Mouse (Mus musculus) kidney, embryonic 14.5 days (tissue): Measurements from ENCODE around the gene Iars2. TPM values are rescaled to one million over a fixed set of nuclear protein-coding genes. Genes with fewer than 3 reads are reported as not detected.

ENCODE experiments used
- ATAC-seq: fragments of 200-750 bp; cut with Nextera tagmentation; 2 replicates; pipeline ENCODE4 v1.8.0; 2017; ENCODE audit warnings: moderate number of reproducible peaks, mild to moderate bottlenecking, moderate TSS enrichment, moderate library complexity; ENCODE audit not compliant: low FRiP score, low TSS enrichment
- H3K27ac ChIP-seq: fragments of 300-500 bp; sonication (generic); 2 replicates; pipeline ENCODE4 v1.5.1; 2014; ENCODE audit warnings: low read depth, mild to moderate bottlenecking, low read length, moderate library complexity, mixed read lengths
- H3K27me3 ChIP-seq: fragments of 300-500 bp; sonication (generic); 2 replicates; pipeline ENCODE4 v1.6.1; 2014; ENCODE audit warnings: mild to moderate bottlenecking, low read length; ENCODE audit not compliant: control insufficient read depth, insufficient read depth
- H3K36me3 ChIP-seq: fragments of 300-500 bp; sonication (generic); 2 replicates; pipeline ENCODE4 v1.6.1; 2014; ENCODE audit warnings: low read length, mixed read lengths; ENCODE audit not compliant: control insufficient read depth, insufficient read depth
- H3K4me1 ChIP-seq: fragments of 300-500 bp; sonication (generic); 2 replicates; pipeline ENCODE4 v1.6.1; 2014; ENCODE audit warnings: low read length, mixed read lengths; ENCODE audit not compliant: control insufficient read depth, insufficient read depth
- H3K4me2 ChIP-seq: fragments of 300-500 bp; sonication (generic); replicated peaks from 2 replicates; pipeline ENCODE4 v1.6.1; 2014; ENCODE audit warnings: low read depth, mild to moderate bottlenecking, low read length
- H3K4me3 ChIP-seq: fragments of 300-500 bp; sonication (generic); 2 replicates; pipeline ENCODE4 v1.5.1; 2014; ENCODE audit warnings: mild to moderate bottlenecking, low read length
- H3K9ac ChIP-seq: fragments of 300-500 bp; sonication (generic); 2 replicates; pipeline ENCODE4 v1.6.1; 2014; ENCODE audit warnings: low read depth, mild to moderate bottlenecking, low read length, moderate library complexity
- H3K9me3 ChIP-seq: fragments of 300-500 bp; sonication (generic); 2 replicates; pipeline ENCODE4 v1.6.1; 2016; ENCODE audit warnings: low read length; ENCODE audit not compliant: control insufficient read depth
- WGBS: fragments of 180-500 bp; shearing (Covaris S2); extraction: QIAGEN DNeasy Blood & Tissue Kit; methylation state at CpG from one replicate; pipeline ENCODE4 v1.1.7; 2014; 5-methylcytosine and 5-hydroxymethylcytosine counted together
- polyA plus RNA-seq: library from polyadenylated mRNA; unstranded; fragments of >200 nt; fragmentation: Nextera tagmentation; extraction: Ambion mirVana; gene quantifications from 2 replicates; pipeline ENCODE4 v1.2.1, GENCODE M21; 2014

The Iars2 gene
- polyA plus RNA-seq, 1 experiment from 2014 or later = 35.4 TPM

DNA sequence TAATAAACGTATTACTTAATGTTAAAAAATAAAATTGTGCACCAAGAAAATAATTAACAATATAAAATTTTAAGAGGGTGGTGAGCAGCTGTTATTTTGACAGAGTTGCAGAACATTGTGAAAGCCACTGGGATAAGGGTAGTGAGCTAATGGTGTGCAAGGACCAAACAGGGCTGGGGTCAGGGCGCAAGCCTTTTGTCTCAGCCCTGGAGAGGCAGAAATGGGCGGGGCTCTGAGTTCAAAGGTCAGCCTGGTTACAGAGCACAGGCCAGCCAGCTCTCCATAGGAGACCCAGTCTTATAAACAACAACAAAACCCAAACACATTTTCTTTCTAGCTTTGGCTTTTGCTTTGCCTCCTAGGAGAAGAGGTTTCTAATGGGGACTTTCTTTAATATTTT lies 72.4 kb downstream of the Iars2 start:
- H3K27ac ChIP-seq = no peak overlapping the region
- H3K4me2 ChIP-seq = no peak overlapping the region
- no peak overlapping the region for H3K4me3 ChIP-seq
- H3K9ac ChIP-seq = no peak overlapping the region
- no peaks in the 10 kb centered on the region for H3K27me3 ChIP-seq
- no peaks in the 10 kb centered on the region for H3K9me3 ChIP-seq
- H3K36me3 ChIP-seq = peaks cover 54% of the 10 kb centered on the region
- no peaks in the 10 kb centered on the region for H3K4me1 ChIP-seq
- ATAC-seq = no peak
- 49% methylated on average over 3 of the region's 3 CpGs for WGBS

DNA sequence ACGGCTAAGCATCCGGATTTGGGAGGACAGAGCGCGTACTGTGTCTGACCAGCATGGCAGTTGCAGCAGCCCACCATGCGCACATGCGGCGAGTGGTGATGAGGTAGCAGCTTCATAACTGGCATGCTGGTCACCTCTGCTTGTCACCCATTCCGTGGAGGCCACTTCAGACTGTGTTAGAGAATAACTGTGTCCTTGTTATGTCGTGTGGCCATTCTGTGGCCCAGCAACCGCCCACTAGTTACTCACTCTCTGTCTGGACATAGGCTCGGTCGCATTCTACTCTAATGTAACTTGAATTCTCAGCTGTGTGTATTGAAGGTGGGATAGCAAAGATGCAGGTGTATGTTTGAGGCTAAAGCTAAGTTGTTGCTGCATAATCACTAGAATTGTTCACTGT lies 73.9 kb downstream of the Iars2 start:
- no peak overlapping the region for H3K4me2 ChIP-seq
- no peak overlapping the region for H3K4me3 ChIP-seq
- H3K27me3 ChIP-seq = no peaks in the 10 kb centered on the region
- H3K27ac ChIP-seq = no peak overlapping the region
- no peak for ATAC-seq
- H3K4me1 ChIP-seq = no peaks in the 10 kb centered on the region
- WGBS = 94% methylated on average over 12 of the region's 12 CpGs
- H3K9ac ChIP-seq = no peak overlapping the region
- H3K36me3 ChIP-seq = peaks cover 54% of the 10 kb centered on the region
- H3K9me3 ChIP-seq = no peaks in the 10 kb centered on the region

- Histone ChIP-seq H3K9me3 (no peaks in the 10 kb centered on the region), H3K4me2 (no peak overlapping the region), H3K9ac (no peak overlapping the region), H3K27me3 (no peaks in the 10 kb centered on the region), H3K27ac (no peak overlapping the region), H3K36me3 (peaks cover 55% of the 10 kb centered on the region; the same call in 1 of the 2 replicates), H3K4me1 (no peaks in the 10 kb centered on the region), H3K4me3 (no peak overlapping the region)
- no peak for ATAC-seq
- WGBS = 78% methylated on average over 12 of the region's 12 CpGs
Observed at GRCm38 (mm10) chr1:185253140-185253892, 75.9 kb downstream of the Iars2 start.

GRCm38 (mm10) chr1:185252351-185252750 lies 76.8 kb downstream of the Iars2 start:
- no peaks in the 10 kb centered on the region for H3K27me3 ChIP-seq
- H3K36me3 ChIP-seq = peaks cover 61% of the 10 kb centered on the region; the same call in 1 of the 2 replicates
- no peak overlapping the region for H3K4me3 ChIP-seq
- no peaks in the 10 kb centered on the region for H3K9me3 ChIP-seq
- no peak overlapping the region for H3K9ac ChIP-seq
- 89% methylated on average over 3 of the region's 3 CpGs for WGBS
- H3K27ac ChIP-seq = no peak overlapping the region
- no peak for ATAC-seq
- H3K4me2 ChIP-seq = no peak overlapping the region
- 0 out of 2 replicates have a peak, but pooled peaks cover 4% of the 10 kb centered on the region for H3K4me1 ChIP-seq

- WGBS = 80% methylated on average over 8 of the region's 8 CpGs
- H3K4me3 ChIP-seq = no peak overlapping the region
- H3K36me3 ChIP-seq = peaks cover 55% of the 10 kb centered on the region; the same call in 1 of the 2 replicates
- H3K9me3 ChIP-seq = no peaks in the 10 kb centered on the region
- H3K4me2 ChIP-seq = no peak overlapping the region
- no peak for ATAC-seq
- no peak overlapping the region for H3K9ac ChIP-seq
- no peaks in the 10 kb centered on the region for H3K27me3 ChIP-seq
- H3K27ac ChIP-seq = no peak overlapping the region
- 0 out of 2 replicates have a peak, but pooled peaks cover 4% of the 10 kb centered on the region for H3K4me1 ChIP-seq
Observed at GRCm38 (mm10) chr1:185248728-185249127, 80.5 kb downstream of the Iars2 start.

DNA sequence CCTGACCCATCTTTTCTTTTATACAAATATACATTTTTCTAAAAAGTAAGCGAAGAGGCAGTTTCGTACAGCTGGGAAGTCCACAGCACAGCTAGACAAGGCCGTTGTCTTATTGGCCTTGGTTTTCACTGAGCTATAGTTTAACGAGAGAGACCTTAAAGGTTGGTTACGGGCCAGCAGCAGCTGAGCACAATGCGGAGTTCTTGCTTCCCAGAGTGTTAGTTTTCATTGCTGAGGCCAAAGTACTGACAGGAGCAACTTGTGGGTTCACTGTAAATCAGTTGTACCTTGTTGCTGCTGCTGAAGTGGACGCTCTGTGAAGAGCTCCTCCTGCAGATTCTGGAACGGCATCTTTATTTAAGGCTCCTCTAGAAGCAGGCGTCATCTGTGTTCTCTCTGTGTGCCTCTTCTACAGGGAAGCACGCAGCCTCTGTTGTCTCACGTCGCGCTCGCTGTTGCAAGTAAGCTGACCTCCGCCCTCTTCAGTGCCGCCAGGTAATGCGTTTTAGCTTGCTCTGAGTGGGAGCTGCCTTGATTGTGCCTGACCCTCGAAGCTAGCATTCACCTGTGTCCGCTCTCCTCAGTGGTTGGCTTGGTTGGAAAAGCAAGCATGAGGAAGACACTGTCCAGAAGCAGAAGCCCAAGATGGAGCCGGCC lies 81.6 kb downstream of the Iars2 start:
- Histone ChIP-seq H3K36me3 (peaks cover 52% of the 10 kb centered on the region; the same call in 1 of the 2 replicates), H3K4me2 (no peak overlapping the region), H3K9me3 (no peaks in the 10 kb centered on the region), H3K27me3 (no peaks in the 10 kb centered on the region), H3K4me1 (0 out of 2 replicates have a peak, but pooled peaks cover 4% of the 10 kb centered on the region), H3K27ac (no peak overlapping the region; the same call in 1 of the 2 replicates), H3K4me3 (no peak overlapping the region), H3K9ac (no peak overlapping the region)
- ATAC-seq = peak; percentile 43; the same call in 1 of the 2 replicates
- WGBS = 54% methylated on average over 20 of the region's 20 CpGs

- Histone ChIP-seq H3K36me3 (peaks cover 50% of the 10 kb centered on the region; the same call in 1 of the 2 replicates), H3K4me3 (no peak overlapping the region), H3K4me2 (no peak overlapping the region), H3K27me3 (no peaks in the 10 kb centered on the region), H3K9me3 (no peaks in the 10 kb centered on the region), H3K27ac (no peak overlapping the region), H3K9ac (no peak overlapping the region), H3K4me1 (0 out of 2 replicates have a peak, but pooled peaks cover 4% of the 10 kb centered on the region)
- 49% methylated on average over 7 of the region's 7 CpGs for WGBS
- peak; percentile 63 for ATAC-seq
Observed at GRCm38 (mm10) chr1:185245456-185245855, 83.7 kb downstream of the Iars2 start.

GRCm38 (mm10) chr1:185243013-185243412 lies 86.2 kb downstream of the Iars2 start:
- H3K27ac ChIP-seq = no peak overlapping the region
- no peak for ATAC-seq
- H3K36me3 ChIP-seq = peaks cover 45% of the 10 kb centered on the region
- H3K4me2 ChIP-seq = no peak overlapping the region
- H3K27me3 ChIP-seq = no peaks in the 10 kb centered on the region
- H3K4me1 ChIP-seq = 0 out of 2 replicates have a peak, but pooled peaks cover 4% of the 10 kb centered on the region
- no peak overlapping the region for H3K4me3 ChIP-seq
- H3K9ac ChIP-seq = no peak overlapping the region
- 89% methylated on average over 8 of the region's 8 CpGs for WGBS
- no peaks in the 10 kb centered on the region for H3K9me3 ChIP-seq

DNA sequence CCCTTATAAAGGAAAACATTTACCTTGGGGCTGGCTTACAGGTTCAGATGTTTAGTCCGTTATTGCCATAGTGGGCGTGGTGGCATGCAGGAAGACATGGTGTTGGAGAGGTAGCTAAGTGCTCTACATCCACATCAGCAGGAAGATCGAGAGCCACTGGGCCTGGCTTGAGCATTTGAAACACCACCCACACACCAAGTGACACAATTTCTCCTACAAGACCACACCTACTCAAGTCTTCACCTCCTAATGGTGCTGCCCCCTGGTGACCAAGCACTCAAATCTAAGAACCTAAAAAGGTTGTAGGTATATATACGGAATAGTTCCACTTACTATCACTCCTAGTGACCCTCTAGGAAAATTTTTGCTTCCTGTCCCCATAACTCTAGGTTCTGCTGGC lies 92.7 kb downstream of the Iars2 start:
- no peaks in the 10 kb centered on the region for H3K27me3 ChIP-seq
- H3K4me3 ChIP-seq = no peak overlapping the region
- no peaks in the 10 kb centered on the region for H3K4me1 ChIP-seq
- H3K27ac ChIP-seq = no peak overlapping the region
- no peak for ATAC-seq
- no peak overlapping the region for H3K4me2 ChIP-seq
- no peak overlapping the region for H3K9ac ChIP-seq
- H3K36me3 ChIP-seq = peaks cover 49% of the 10 kb centered on the region
- no peaks in the 10 kb centered on the region for H3K9me3 ChIP-seq
- 83% methylated on average over 4 of the region's 4 CpGs for WGBS
